Mouse (Mus musculus): ENCODE results near the gene Mosmo.

Mosmo gene

DNA sequence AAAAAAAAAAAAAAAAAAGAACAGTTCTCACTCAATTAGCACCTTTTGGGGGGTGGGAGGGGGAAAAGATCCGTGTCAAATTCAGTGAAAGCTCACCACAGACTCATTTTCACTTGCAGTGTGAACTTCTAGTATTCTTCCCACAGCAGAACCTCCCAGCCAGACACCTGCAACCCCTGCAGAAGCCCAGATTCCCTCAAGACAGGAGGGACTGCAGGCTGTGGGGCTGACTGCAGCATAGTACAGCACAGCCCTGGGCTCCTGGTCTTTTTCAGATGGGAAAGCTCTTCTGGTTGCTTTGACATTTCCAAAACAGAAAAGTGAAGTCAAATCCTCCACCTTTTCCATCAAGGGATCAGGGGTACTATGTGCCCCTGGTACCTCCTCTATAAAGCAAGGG is 90.0 kb downstream of the Mosmo start:
- in situ Hi-C loops (cut with MseI, MboI), result no loop called here

DNA sequence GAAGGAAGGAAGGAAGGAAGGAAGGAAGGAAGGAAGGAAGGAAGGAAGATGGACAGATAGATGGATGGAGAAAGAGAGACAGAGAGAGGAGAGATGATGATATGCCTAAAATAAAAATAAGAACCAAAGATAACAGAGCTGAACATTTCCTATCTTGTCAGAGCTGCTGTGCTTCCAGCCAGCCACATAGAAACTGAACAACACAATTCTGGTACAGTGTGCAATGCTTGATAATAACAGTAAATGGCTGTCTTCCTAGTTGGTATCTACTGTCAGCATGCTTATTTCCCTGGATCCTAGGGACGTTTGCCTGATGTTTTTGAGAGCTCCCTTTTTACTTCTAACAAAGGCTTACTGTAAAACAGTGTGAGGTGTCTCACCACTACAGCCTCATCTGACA is 94.0 kb downstream of the Mosmo start:
- in situ Hi-C loops (cut with MseI, MboI), result no loop called here

DNA sequence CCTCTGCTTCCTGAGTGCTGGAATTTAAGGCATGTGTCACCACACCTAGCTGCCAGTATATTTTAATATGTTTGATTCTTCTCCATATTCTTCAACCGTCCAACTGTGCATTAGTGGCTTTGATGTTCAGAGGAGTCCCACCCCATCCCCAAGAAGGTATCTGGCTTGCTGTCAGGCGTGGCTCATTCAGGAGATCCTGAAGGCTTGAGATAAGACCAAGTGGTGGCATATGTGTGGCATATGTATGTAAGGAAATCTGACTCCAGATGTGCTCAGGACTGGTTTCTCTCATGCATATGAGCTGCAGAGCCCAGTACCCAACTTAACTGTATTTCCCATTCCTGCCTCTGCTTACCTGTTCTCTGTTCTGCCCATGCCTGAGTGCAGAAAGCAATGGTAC is 100.6 kb downstream of the Mosmo start:
- in situ Hi-C loops (cut with MseI, MboI), result no loop called here

All from mouse trophoblast stem cell (cell line).